Mouse (Mus musculus) c-Kit-positive CD71-positive TER-119-negative erythroid progenitor cells, embryonic 14.5 days (primary cell): ENCODE measurements around the gene Nup214.

Experiments used
- DNase-seq: peaks from one replicate; pipeline ENCODE4 v3.0.0-alpha.2; 2013; ENCODE audit warnings: low read depth

Gene Nup214

GRCm38 (mm10) chr2:32045375-32045774 lies 71.1 kb downstream of the Nup214 start:
- no peak for DNase-seq

GRCm38 (mm10) chr2:32046009-32046408 lies 71.8 kb downstream of the Nup214 start:
- DNase-seq = no peak

GRCm38 (mm10) chr2:32047323-32047722 lies 73.1 kb downstream of the Nup214 start:
- DNase-seq = no peak

- DNase-seq = no peak
Measured at GRCm38 (mm10) chr2:32051791-32052190, 77.6 kb downstream of the Nup214 start.

- DNase-seq = no peak
Measured at GRCm38 (mm10) chr2:32052418-32052817, 78.2 kb downstream of the Nup214 start.

GRCm38 (mm10) chr2:32055357-32055965 lies 81.2 kb downstream of the Nup214 start:
- DNase-seq = no peak

- no peak for DNase-seq
Measured at GRCm38 (mm10) chr2:32056524-32056923, 82.3 kb downstream of the Nup214 start.

- no peak for DNase-seq
Measured at GRCm38 (mm10) chr2:32057360-32057759, 83.1 kb downstream of the Nup214 start.

GRCm38 (mm10) chr2:32057794-32058193 lies 83.6 kb downstream of the Nup214 start:
- no peak for DNase-seq

GRCm38 (mm10) chr2:32058241-32058640 lies 84.0 kb downstream of the Nup214 start:
- DNase-seq = no peak

- DNase-seq = no peak
Measured at GRCm38 (mm10) chr2:32058716-32059115, 84.5 kb downstream of the Nup214 start.

- DNase-seq = no peak
Measured at GRCm38 (mm10) chr2:32059613-32060012, 85.4 kb downstream of the Nup214 start.

- DNase-seq = no peak
Measured at GRCm38 (mm10) chr2:32060228-32060805, 86.1 kb downstream of the Nup214 start.

GRCm38 (mm10) chr2:32061189-32061588 lies 87.0 kb downstream of the Nup214 start:
- no peak for DNase-seq

GRCm38 (mm10) chr2:32061722-32062505 lies 87.7 kb downstream of the Nup214 start:
- DNase-seq = no peak

GRCm38 (mm10) chr2:32062626-32063410 lies 88.6 kb downstream of the Nup214 start:
- no peak for DNase-seq

- no peak for DNase-seq
Measured at GRCm38 (mm10) chr2:32063451-32064151, 89.4 kb downstream of the Nup214 start.

GRCm38 (mm10) chr2:32064913-32065312 lies 90.7 kb downstream of the Nup214 start:
- no peak for DNase-seq

GRCm38 (mm10) chr2:32065371-32065791 lies 91.1 kb downstream of the Nup214 start:
- no peak for DNase-seq

GRCm38 (mm10) chr2:32066005-32066404 lies 91.8 kb downstream of the Nup214 start:
- no peak for DNase-seq

GRCm38 (mm10) chr2:32068811-32069607 lies 94.8 kb downstream of the Nup214 start:
- no peak for DNase-seq
